Mouse (Mus musculus) cerebellum, adult 11-12 months (tissue): Measurements from ENCODE around the gene Ugt1a9.
"Not testable (repeated sequence)": the region's sequence is repeated elsewhere in the genome, so short reads cannot be mapped to it uniquely, and the experiment has no call there.

Experiments used
- DNase-seq: peaks from one replicate; pipeline ENCODE4 v3.0.0; 2022

Ugt1a9 gene

GRCm38 (mm10) chr1:88223011-88223515 is 152.5 kb downstream of the Ugt1a9 start:
- DNase-seq, result not testable (repeated sequence)

- DNase-seq, result no peak
Observed at GRCm38 (mm10) chr1:88223591-88223990, 153.0 kb downstream of the Ugt1a9 start.

DNA sequence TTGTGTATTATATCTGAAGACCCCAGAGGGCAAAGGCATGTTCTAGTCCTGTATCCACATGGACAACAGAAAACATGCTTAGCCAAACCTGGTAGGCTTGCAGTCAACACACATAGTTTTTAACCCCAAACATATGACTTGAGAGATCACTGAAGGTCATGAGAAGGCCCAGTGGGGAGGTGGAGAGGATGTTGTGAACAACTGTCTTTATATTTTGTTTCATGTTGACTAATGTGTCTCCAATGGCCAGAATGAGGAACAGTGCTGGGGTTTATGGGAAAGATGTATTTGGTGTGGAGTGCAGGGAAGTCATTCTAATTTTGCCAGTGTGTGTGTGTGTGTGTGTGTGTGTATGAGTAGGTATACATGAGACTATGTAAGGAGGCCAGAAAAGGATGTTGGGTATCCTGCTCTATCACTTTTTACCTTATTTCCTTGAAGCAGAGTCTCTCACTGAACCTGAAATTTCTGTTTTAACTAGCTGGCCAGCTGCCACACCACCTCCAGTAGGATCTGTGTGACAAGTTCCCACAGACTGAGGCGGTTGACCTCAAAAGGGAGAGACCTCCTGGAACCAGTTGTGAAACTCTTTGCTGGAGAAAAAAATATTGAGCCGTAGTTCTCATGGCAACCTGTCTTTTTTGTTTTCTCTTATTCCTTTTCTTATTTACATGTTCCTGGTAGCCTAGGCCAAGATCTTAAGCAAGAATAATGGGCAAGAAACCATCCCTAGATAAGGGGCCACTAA is 153.6 kb downstream of the Ugt1a9 start:
- no peak for DNase-seq

- DNase-seq, result not testable (repeated sequence)
Observed at GRCm38 (mm10) chr1:88225301-88225700, 154.7 kb downstream of the Ugt1a9 start.

GRCm38 (mm10) chr1:88225741-88226140 is 155.1 kb downstream of the Ugt1a9 start:
- no peak for DNase-seq

- DNase-seq, result no peak
Observed at GRCm38 (mm10) chr1:88226670-88227379, 156.2 kb downstream of the Ugt1a9 start, which contains the start of gene Mroh2a. Mroh2a (plus strand) TSS chr1:88226986.

- no peak for DNase-seq
Observed at GRCm38 (mm10) chr1:88227482-88227881, 156.9 kb downstream of the Ugt1a9 start.

- no peak for DNase-seq
Observed at GRCm38 (mm10) chr1:88228121-88228520, 157.5 kb downstream of the Ugt1a9 start.

GRCm38 (mm10) chr1:88229566-88229965 is 159.0 kb downstream of the Ugt1a9 start:
- DNase-seq, result no peak

GRCm38 (mm10) chr1:88229986-88230385 is 159.4 kb downstream of the Ugt1a9 start:
- DNase-seq, result no peak

- DNase-seq, result no peak
Observed at GRCm38 (mm10) chr1:88230421-88230820, 159.8 kb downstream of the Ugt1a9 start.

DNA sequence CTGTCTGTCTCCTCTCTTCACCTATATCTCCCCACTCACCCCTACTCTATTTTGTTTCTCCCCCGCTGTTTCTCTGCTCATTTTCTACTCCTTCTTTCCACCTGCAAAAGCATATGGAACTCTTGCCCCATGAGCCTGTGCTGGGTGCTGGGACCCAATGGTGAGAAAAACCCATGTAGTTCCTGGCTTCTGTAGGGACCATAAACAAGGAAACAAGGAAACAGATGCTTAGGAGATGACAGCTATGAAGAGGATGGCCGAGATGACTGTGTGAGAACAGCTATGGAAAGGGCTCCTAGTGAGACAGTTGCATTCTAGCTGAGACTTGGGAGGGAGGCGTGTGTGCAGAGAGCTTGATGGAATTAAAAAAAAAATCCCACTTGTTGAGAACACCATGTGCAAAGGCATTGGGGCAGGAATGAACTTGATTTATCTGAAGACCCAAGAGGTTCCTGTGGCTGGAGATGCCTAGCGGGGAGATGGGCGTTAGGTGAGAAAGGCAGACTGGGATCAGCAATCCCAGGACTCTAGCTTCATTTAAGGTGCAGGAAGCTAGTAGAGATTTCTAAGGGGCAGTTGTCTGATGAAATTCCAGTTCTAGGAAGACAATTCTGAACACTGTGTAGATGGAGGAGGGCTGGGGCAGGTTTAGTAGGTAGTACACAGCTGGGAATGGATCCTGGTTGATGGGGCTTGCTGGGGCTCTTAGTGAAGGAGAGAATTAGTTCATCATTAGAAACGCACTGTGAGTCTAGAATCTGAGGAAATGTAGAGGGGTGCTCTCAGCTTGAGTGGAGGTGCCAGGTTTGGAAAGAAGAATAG is 160.6 kb downstream of the Ugt1a9 start:
- no peak for DNase-seq

DNA sequence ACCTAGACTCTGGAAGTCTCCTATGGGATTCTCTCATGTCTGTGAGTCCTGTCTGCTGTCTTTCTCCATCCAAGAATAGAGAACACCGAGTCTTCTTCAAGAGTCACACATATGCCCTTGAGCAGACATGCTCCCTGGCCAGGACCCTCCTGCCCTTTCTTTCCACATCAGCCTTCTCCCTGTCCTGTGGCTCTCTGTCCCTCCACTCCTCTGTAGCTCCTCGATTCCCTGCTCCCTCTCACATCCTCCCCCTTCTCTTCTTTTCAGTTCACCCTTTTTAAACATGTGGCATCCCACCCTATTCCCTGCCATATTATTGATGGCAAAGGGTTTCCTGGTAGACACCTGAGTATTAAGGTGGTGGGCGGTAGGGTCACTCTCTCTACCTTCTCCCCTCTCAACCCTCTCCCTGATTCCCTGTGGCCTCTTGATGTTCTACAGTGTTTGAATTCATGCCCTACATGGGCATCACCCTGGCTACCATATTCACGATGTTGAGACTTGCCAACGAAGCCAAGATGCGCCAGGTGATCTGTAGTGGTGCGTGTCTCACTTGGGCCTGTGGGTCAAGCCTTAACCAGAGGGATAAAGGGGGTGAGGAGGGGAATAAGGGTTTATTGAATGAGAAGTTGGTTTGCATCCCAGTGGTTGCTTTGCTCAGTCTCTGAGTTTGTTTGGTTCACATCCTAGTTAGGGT is 161.4 kb downstream of the Ugt1a9 start:
- DNase-seq, result no peak

- no peak for DNase-seq
Observed at GRCm38 (mm10) chr1:88232664-88233380, 162.2 kb downstream of the Ugt1a9 start.

- DNase-seq, result peak; percentile 13
Observed at GRCm38 (mm10) chr1:88233421-88234247, 163.0 kb downstream of the Ugt1a9 start.

- no peak for DNase-seq
Observed at GRCm38 (mm10) chr1:88234248-88234610, 163.6 kb downstream of the Ugt1a9 start.

DNA sequence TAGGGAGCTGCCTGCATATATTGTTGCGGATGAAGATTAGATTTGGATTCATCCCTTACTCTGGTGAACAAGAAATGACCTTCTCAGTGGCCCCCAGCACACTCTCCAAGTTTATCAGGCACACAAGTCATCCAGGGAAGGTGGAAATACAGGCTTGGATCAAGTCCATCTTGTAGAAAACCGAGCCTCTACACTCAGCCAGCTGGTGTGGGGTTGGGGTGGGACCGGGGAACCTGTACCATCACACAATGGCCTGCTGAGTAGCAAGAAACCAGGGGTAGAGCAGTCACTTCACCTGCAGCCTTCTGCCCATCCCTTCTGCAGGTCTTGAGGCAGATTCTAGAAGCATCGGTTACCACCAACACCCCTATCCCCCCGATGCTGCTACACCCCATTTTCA is 164.0 kb downstream of the Ugt1a9 start:
- no peak for DNase-seq

GRCm38 (mm10) chr1:88235046-88235893 is 164.7 kb downstream of the Ugt1a9 start:
- DNase-seq, result no peak

GRCm38 (mm10) chr1:88235894-88236415 is 165.4 kb downstream of the Ugt1a9 start:
- DNase-seq, result no peak

DNA sequence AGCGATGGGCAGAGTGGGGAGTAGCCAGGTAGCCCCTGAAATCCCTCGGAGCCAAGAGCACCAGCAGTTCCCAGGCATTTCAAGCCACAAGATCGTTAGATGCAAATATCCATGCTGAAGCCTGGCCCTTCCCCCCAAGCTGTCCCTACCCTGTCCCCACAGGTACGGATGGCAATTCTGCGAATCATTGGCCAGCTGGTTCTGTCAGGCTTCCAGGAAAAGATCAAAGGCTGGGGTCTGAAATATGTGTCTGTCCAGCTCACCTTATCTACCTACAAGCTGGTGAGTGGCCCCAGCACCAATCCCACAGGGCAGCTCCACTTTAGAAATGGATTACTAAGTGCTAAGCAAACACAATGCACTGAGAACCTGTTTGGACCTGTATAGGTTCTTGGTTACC is 166.7 kb downstream of the Ugt1a9 start:
- no peak for DNase-seq
